Mouse (Mus musculus): ENCODE data around the gene 4933425L06Rik. TPM values are rescaled to one million over a fixed set of nuclear protein-coding genes. Genes with fewer than 3 reads are reported as not detected.

The 4933425L06Rik gene
- total RNA-seq (2014; rRNA removed) (not detected in 2 replicates), polyA plus RNA-seq (2015; fragmentation: Nextera tagmentation; extraction: Ambion mirVana) (not detected in 2 replicates)

DNA sequence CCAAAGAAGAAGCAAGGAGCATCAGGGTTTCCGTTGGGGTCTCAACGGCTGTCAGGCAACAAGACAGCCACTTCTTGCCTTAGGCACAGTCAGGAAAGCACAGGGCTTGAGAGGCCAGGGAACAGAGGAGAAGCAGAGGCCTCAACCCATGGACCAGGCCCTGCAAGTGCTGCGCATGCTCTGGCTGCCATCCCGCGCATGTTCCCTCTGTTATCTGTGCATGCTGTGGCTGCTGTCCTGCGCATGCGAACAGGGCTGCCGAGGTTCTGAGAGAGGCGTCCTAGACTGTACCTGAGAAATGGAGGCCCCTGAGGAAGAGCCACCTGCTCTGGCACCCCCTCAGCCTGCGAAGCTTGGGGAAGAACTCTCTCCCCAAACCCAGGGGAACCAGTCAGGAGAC, at the start of gene 4933425L06Rik:
4933425L06Rik (plus strand) TSS at position 261 of the 400 bp plus-strand sequence.
- Histone ChIP-seq H3K9me3 (ENCODE audit: low read length) (no peaks in the 10 kb centered on the region), H3K9ac (replicated peaks; ENCODE audit: low read length, poor library complexity, severe bottlenecking) (no peak within 1 kb of the TSS), H3K27ac (ENCODE audit: low read depth, low read length) (no peak within 1 kb of the TSS), H3K4me2 (ENCODE audit: low read depth, low read length, poor library complexity, severe bottlenecking) (no peak within 1 kb of the TSS), H3K4me1 (ENCODE audit: insufficient read depth, low read length) (no peaks in the 10 kb centered on the region), H3K4me3 (ENCODE audit: low read depth, low read length) (no peak within 1 kb of the TSS), H3K36me3 (ENCODE audit: insufficient read depth, low read length) (no peaks in the 10 kb centered on the region), H3K27me3 (ENCODE audit: insufficient read depth, low read length) (no peaks in the 10 kb centered on the region)
- TF ChIP-seq CTCF (IDR thresholded peaks at IDR 0.05): no peak
- WGBS: 94% methylated on average over 10 of the region's 10 CpGs
- DNase-seq (ENCODE audit: low spot score): no peak
- no peak for ATAC-seq (ENCODE audit: low FRiP score)

DNA sequence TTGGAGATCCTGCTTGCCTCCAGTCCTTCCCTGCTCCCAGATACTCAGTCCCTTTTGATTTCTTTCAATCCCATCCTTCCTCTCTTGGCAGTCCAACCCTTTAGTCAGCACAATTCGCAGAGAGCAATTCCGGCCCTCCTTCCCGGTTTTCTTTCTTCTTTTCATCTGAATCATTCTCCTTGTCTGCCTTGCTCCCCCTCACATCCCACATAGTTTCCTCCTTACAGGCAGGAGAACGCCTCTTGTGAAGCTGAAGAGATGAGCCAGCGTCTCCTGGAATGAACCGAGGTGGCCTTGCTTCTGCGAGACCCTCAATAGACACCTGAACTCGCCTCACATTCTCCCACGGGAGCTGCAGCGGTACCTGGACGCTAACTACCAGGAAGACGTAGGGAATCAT, 44.1 kb upstream of the 4933425L06Rik start:
- Histone ChIP-seq H3K36me3 (ENCODE audit: insufficient read depth, low read length) (no peaks in the 10 kb centered on the region), H3K27ac (ENCODE audit: low read depth, low read length) (no peak overlapping the region), H3K4me3 (ENCODE audit: low read depth, low read length) (no peak overlapping the region), H3K4me2 (ENCODE audit: low read depth, low read length, poor library complexity, severe bottlenecking) (no peak overlapping the region), H3K9me3 (ENCODE audit: low read length) (no peaks in the 10 kb centered on the region), H3K4me1 (ENCODE audit: insufficient read depth, low read length) (no peaks in the 10 kb centered on the region), H3K27me3 (ENCODE audit: insufficient read depth, low read length) (no peaks in the 10 kb centered on the region), H3K9ac (replicated peaks; ENCODE audit: low read length, poor library complexity, severe bottlenecking) (no peak overlapping the region)
- DNase-seq (ENCODE audit: low spot score) (no peak), ATAC-seq (ENCODE audit: low FRiP score) (no peak)
- no peak for TF ChIP-seq CTCF (IDR thresholded peaks at IDR 0.05)
- 85% methylated on average over 12 of the region's 12 CpGs for WGBS

- H3K4me2 ChIP-seq (ENCODE audit: low read depth, low read length, poor library complexity, severe bottlenecking): no peak overlapping the region
- DNase-seq (ENCODE audit: low spot score) (no peak), ATAC-seq (ENCODE audit: low FRiP score) (no peak)
- no peaks in the 10 kb centered on the region for H3K9me3 ChIP-seq (ENCODE audit: low read length)
- no peak overlapping the region for H3K27ac ChIP-seq (ENCODE audit: low read depth, low read length)
- no peaks in the 10 kb centered on the region for H3K36me3 ChIP-seq (ENCODE audit: insufficient read depth, low read length)
- no peak for TF ChIP-seq CTCF (IDR thresholded peaks at IDR 0.05)
- H3K27me3 ChIP-seq (ENCODE audit: insufficient read depth, low read length): no peaks in the 10 kb centered on the region
- no peak overlapping the region for H3K9ac ChIP-seq (replicated peaks; ENCODE audit: low read length, poor library complexity, severe bottlenecking)
- no peaks in the 10 kb centered on the region for H3K4me1 ChIP-seq (ENCODE audit: insufficient read depth, low read length)
- H3K4me3 ChIP-seq (ENCODE audit: low read depth, low read length): no peak overlapping the region
- WGBS: 71% methylated on average over 5 of the region's 5 CpGs
Observed at GRCm38 (mm10) chr13:105038334-105038733, 43.6 kb upstream of the 4933425L06Rik start.

- 50% methylated on average over 3 of the region's 3 CpGs for WGBS
- Histone ChIP-seq H3K9me3 (ENCODE audit: low read length) (no peaks in the 10 kb centered on the region), H3K9ac (replicated peaks; ENCODE audit: low read length, poor library complexity, severe bottlenecking) (no peak overlapping the region), H3K4me2 (ENCODE audit: low read depth, low read length, poor library complexity, severe bottlenecking) (no peak overlapping the region), H3K27me3 (ENCODE audit: insufficient read depth, low read length) (no peaks in the 10 kb centered on the region), H3K36me3 (ENCODE audit: insufficient read depth, low read length) (no peaks in the 10 kb centered on the region), H3K4me3 (ENCODE audit: low read depth, low read length) (no peak overlapping the region), H3K27ac (ENCODE audit: low read depth, low read length) (no peak overlapping the region), H3K4me1 (ENCODE audit: insufficient read depth, low read length) (no peaks in the 10 kb centered on the region)
- DNase-seq (ENCODE audit: low spot score) (no peak), ATAC-seq (ENCODE audit: low FRiP score) (no peak)
- no peak for TF ChIP-seq CTCF (IDR thresholded peaks at IDR 0.05)
Observed at GRCm38 (mm10) chr13:105043882-105044281, 38.0 kb upstream of the 4933425L06Rik start.

GRCm38 (mm10) chr13:105047377-105047776, 34.5 kb upstream of the 4933425L06Rik start:
- no peaks in the 10 kb centered on the region for H3K4me1 ChIP-seq (ENCODE audit: insufficient read depth, low read length)
- H3K36me3 ChIP-seq (ENCODE audit: insufficient read depth, low read length): no peaks in the 10 kb centered on the region
- H3K9ac ChIP-seq (replicated peaks; ENCODE audit: low read length, poor library complexity, severe bottlenecking): no peak overlapping the region
- WGBS: 74% methylated on average over 9 of the region's 9 CpGs
- no peak overlapping the region for H3K4me2 ChIP-seq (ENCODE audit: low read depth, low read length, poor library complexity, severe bottlenecking)
- no peak overlapping the region for H3K4me3 ChIP-seq (ENCODE audit: low read depth, low read length)
- no peaks in the 10 kb centered on the region for H3K9me3 ChIP-seq (ENCODE audit: low read length)
- no peaks in the 10 kb centered on the region for H3K27me3 ChIP-seq (ENCODE audit: insufficient read depth, low read length)
- no peak overlapping the region for H3K27ac ChIP-seq (ENCODE audit: low read depth, low read length)
- TF ChIP-seq CTCF (IDR thresholded peaks at IDR 0.05): no peak
- DNase-seq (ENCODE audit: low spot score) (no peak), ATAC-seq (ENCODE audit: low FRiP score) (no peak)

GRCm38 (mm10) chr13:105048662-105049061, 33.3 kb upstream of the 4933425L06Rik start:
- DNase-seq (ENCODE audit: low spot score) (peak; percentile 9), ATAC-seq (ENCODE audit: low FRiP score) (no peak)
- 70% methylated on average over 8 of the region's 8 CpGs for WGBS
- no peak overlapping the region for H3K27ac ChIP-seq (ENCODE audit: low read depth, low read length)
- 0 out of 2 replicates have a peak, but pooled peaks cover 3% of the 10 kb centered on the region for H3K4me1 ChIP-seq (ENCODE audit: insufficient read depth, low read length)
- no peaks in the 10 kb centered on the region for H3K27me3 ChIP-seq (ENCODE audit: insufficient read depth, low read length)
- H3K4me3 ChIP-seq (ENCODE audit: low read depth, low read length): no peak overlapping the region
- no peak overlapping the region for H3K9ac ChIP-seq (replicated peaks; ENCODE audit: low read length, poor library complexity, severe bottlenecking)
- no peaks in the 10 kb centered on the region for H3K36me3 ChIP-seq (ENCODE audit: insufficient read depth, low read length)
- peak; percentile 16; the same call in 1 of the 2 replicates for TF ChIP-seq CTCF (IDR thresholded peaks at IDR 0.05)
- no peaks in the 10 kb centered on the region for H3K9me3 ChIP-seq (ENCODE audit: low read length)
- H3K4me2 ChIP-seq (ENCODE audit: low read depth, low read length, poor library complexity, severe bottlenecking): no peak overlapping the region

Measured in midbrain, postnatal 0 days (tissue).